Mouse (Mus musculus): ENCODE measurements around the gene Efnb1.

Efnb1 gene

GRCm38 (mm10) chrX:99152566-99153265 lies 16.8 kb downstream of the Efnb1 start:
- DNase-seq (ENCODE audit: extremely low read depth, low read depth, low spot score): no peak

GRCm38 (mm10) chrX:99153266-99153646 lies 17.3 kb downstream of the Efnb1 start:
- no peak for DNase-seq (ENCODE audit: extremely low read depth, low read depth, low spot score)

- DNase-seq (ENCODE audit: extremely low read depth, low read depth, low spot score): no peak
Measured at GRCm38 (mm10) chrX:99154358-99154757, 18.4 kb downstream of the Efnb1 start.

- DNase-seq (ENCODE audit: extremely low read depth, low read depth, low spot score): no peak
Measured at GRCm38 (mm10) chrX:99159020-99159419, 23.1 kb downstream of the Efnb1 start.

- no peak for DNase-seq (ENCODE audit: extremely low read depth, low read depth, low spot score)
Measured at GRCm38 (mm10) chrX:99164111-99164510, 28.2 kb downstream of the Efnb1 start.

GRCm38 (mm10) chrX:99164855-99165368 lies 29.0 kb downstream of the Efnb1 start:
- no peak for DNase-seq (ENCODE audit: extremely low read depth, low read depth, low spot score)

- no peak for DNase-seq (ENCODE audit: extremely low read depth, low read depth, low spot score)
Measured at GRCm38 (mm10) chrX:99167014-99167413, 31.1 kb downstream of the Efnb1 start.

GRCm38 (mm10) chrX:99167550-99167949 lies 31.6 kb downstream of the Efnb1 start:
- no peak for DNase-seq (ENCODE audit: extremely low read depth, low read depth, low spot score)

- DNase-seq (ENCODE audit: extremely low read depth, low read depth, low spot score): no peak
Measured at GRCm38 (mm10) chrX:99172301-99172700, 36.4 kb downstream of the Efnb1 start.

- DNase-seq (ENCODE audit: extremely low read depth, low read depth, low spot score): no peak
Measured at GRCm38 (mm10) chrX:99185081-99185596, 49.2 kb downstream of the Efnb1 start.

GRCm38 (mm10) chrX:99186497-99187435 lies 50.8 kb downstream of the Efnb1 start:
- no peak for DNase-seq (ENCODE audit: extremely low read depth, low read depth, low spot score)

- DNase-seq (ENCODE audit: extremely low read depth, low read depth, low spot score): no peak
Measured at GRCm38 (mm10) chrX:99191441-99192087, 55.6 kb downstream of the Efnb1 start.

GRCm38 (mm10) chrX:99196910-99197309 lies 61.0 kb downstream of the Efnb1 start:
- no peak for DNase-seq (ENCODE audit: extremely low read depth, low read depth, low spot score)

- DNase-seq (ENCODE audit: extremely low read depth, low read depth, low spot score): no peak
Measured at GRCm38 (mm10) chrX:99198532-99198931, 62.6 kb downstream of the Efnb1 start.

Data from fat pad, adult 2 months (tissue).